Mouse (Mus musculus) megakaryocyte-erythroid progenitor cell, adult 5 weeks (primary cell): ENCODE results near the gene Olfr926. TPM values are rescaled to one million over a fixed set of nuclear protein-coding genes. Genes with fewer than 3 reads are reported as not detected.

ENCODE experiments used
- polyA plus RNA-seq: library from polyadenylated mRNA; stranded (reverse); fragments of >175 nt; gene quantifications from 2 replicates; pipeline ENCODE4 v1.2.3, GENCODE M21; 2012

The Olfr926 gene
- polyA plus RNA-seq: 0.11 TPM in 1 of 2 replicates, not detected in the other

DNA sequence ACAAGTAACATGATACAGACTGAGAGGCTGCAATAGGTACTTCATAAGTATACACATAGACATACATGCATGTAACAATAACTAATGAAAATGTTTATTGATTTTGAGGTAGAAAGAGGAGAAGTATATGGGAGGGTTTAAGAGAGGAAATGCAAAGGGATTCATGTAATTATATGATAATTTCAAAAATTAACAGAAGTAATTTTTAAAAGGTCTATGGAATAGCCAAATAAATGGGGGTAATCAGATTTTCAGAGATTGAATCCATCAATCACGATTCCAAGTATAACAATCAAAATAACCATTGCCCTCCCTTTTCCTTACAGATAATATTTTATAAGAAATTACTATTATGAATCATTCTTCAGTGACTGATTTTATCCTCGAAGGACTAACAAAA lies at the start of gene Olfr926:
Olfr926 (plus strand) TSS at position 301 of the 400 bp plus-strand sequence.

GRCm38 (mm10) chr9:38844149-38844548 lies 32.8 kb upstream of the Olfr926 start, which contains the start of gene Olfr924:
Gene Olfr924 (plus strand): TSS chr9:38844449.

DNA sequence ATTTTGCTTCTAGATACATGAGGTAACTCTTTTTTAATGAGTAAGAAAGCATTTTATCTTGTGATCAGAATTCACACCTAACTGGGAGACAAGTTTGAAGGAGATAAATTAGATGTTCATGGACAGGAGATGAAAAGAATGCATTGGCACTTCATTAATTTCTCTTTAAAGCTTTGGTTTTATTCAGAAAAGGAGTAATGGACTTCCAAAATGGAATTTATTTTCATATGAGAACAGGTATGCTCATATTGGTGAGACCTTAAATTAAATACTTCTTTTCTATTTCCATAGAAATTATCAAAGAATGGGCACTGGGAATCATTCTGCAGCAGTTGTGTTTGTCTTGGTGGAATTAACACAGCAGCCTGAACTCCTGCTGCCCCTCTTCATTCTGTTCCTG lies 22.2 kb upstream of the Olfr926 start, which contains the start of gene Olfr26:
Olfr26 (plus strand) TSS at position 301 of the 400 bp plus-strand sequence.

Other genes with a start within 250 kb of the Olfr926 start
- gene Olfr916, start 217.3 kb upstream of the Olfr926 start, polyA plus RNA-seq: not detected in 2 replicates
- gene Olfr917, start 211.3 kb upstream of the Olfr926 start, polyA plus RNA-seq: not detected in 2 replicates
- gene Olfr918, start 202.5 kb upstream of the Olfr926 start, polyA plus RNA-seq: not detected in 2 replicates
- not detected in 2 replicates for gene Olfr919, start 173.5 kb upstream of the Olfr926 start, polyA plus RNA-seq
- gene Vwa5a, start 158.9 kb upstream of the Olfr926 start, polyA plus RNA-seq: 0.67 and 1.2 TPM in 2 replicates
- gene Olfr920, start 124.8 kb upstream of the Olfr926 start, polyA plus RNA-seq: 0.03 TPM in 1 of 2 replicates, not detected in the other
- not detected in 2 replicates for gene Olfr921, start 104.1 kb upstream of the Olfr926 start, polyA plus RNA-seq
- gene Olfr922, start 62.5 kb upstream of the Olfr926 start, polyA plus RNA-seq: not detected in 2 replicates
- gene Olfr923, start 50.6 kb upstream of the Olfr926 start, polyA plus RNA-seq: not detected in 2 replicates
- gene Olfr924, start 32.7 kb upstream of the Olfr926 start, polyA plus RNA-seq: not detected in 2 replicates
- gene Olfr26, start 22.1 kb upstream of the Olfr926 start, polyA plus RNA-seq: not detected in 2 replicates
- gene Olfr930, start 52.7 kb downstream of the Olfr926 start, polyA plus RNA-seq: not detected in 2 replicates
- gene Olfr933, start 95.2 kb downstream of the Olfr926 start, polyA plus RNA-seq: not detected in 2 replicates
- not detected in 2 replicates for gene Olfr934, start 111.2 kb downstream of the Olfr926 start, polyA plus RNA-seq
- gene Olfr935, start 122.6 kb downstream of the Olfr926 start, polyA plus RNA-seq: not detected in 2 replicates
- gene Olfr146, start 146.3 kb downstream of the Olfr926 start, polyA plus RNA-seq: not detected in 2 replicates
- gene Olfr937, start 187.8 kb downstream of the Olfr926 start, polyA plus RNA-seq: not detected in 2 replicates
- not detected in 2 replicates for gene Olfr938, start 201.8 kb downstream of the Olfr926 start, polyA plus RNA-seq